Mouse (Mus musculus) ES-E14 (cell line): ENCODE data around the gene Ints6. TPM values are rescaled to one million over a fixed set of nuclear protein-coding genes. Genes with fewer than 3 reads are reported as not detected.

Experiments used
- DNase-seq: peaks from one replicate; pipeline ENCODE4 v3.0.0-alpha.2; 2013; ENCODE audit warnings: low read depth, low spot score
- H3K27ac ChIP-seq: 2 replicates; pipeline ENCODE4 v1.5.1; 2012; ENCODE audit warnings: low read depth, mild to moderate bottlenecking, low read length, moderate library complexity, mixed read lengths; ENCODE audit not compliant: poor library complexity, insufficient read depth, severe bottlenecking
- H3K36me3 ChIP-seq: 2 replicates; pipeline ENCODE4 v1.6.1; 2012; ENCODE audit warnings: mild to moderate bottlenecking, low read length, moderate library complexity, mixed read lengths; ENCODE audit not compliant: control insufficient read depth, poor library complexity, insufficient read depth, severe bottlenecking
- H3K4me1 ChIP-seq, 2 experiments: fragments of 150-350 bp in 1 of 2; sonication (generic) in 1 of 2; 2 replicates each; pipeline ENCODE4 v1.6.1; 2012; ENCODE audit warnings: low read length in 2 of 2, mild to moderate bottlenecking in 1 of 2, mixed read lengths in 1 of 2; ENCODE audit not compliant: control insufficient read depth in 2 of 2, insufficient read depth in 2 of 2, poor library complexity in 1 of 2
- H3K4me3 ChIP-seq, 2 experiments: fragments of 150-350 bp in 1 of 2; sonication (generic) in 1 of 2; 2 replicates each; pipeline ENCODE4 v1.5.1; 2012; ENCODE audit warnings: low read length in 2 of 2, low read depth in 1 of 2, mild to moderate bottlenecking in 1 of 2, mixed read lengths in 1 of 2; ENCODE audit not compliant: insufficient read depth in 1 of 2, poor library complexity in 1 of 2, severe bottlenecking in 1 of 2
- H3K9ac ChIP-seq: 2 replicates; pipeline ENCODE4 v1.6.1; 2012; ENCODE audit warnings: low read depth, mild to moderate bottlenecking, low read length, mixed read lengths; ENCODE audit not compliant: poor library complexity, insufficient read depth, severe bottlenecking
- H3K9me3 ChIP-seq: fragments of 150-350 bp; sonication (generic); 2 replicates; pipeline ENCODE4 v1.6.1; 2012; ENCODE audit warnings: low read depth, mild to moderate bottlenecking, low read length; ENCODE audit not compliant: control insufficient read depth, insufficient read depth
- CHD2 ChIP-seq: IDR thresholded peaks from 2 replicates; pipeline ENCODE4 v1.6.1; 2014; ENCODE audit warnings: mild to moderate bottlenecking, low read depth, low read length, inconsistent platforms
- HCFC1 ChIP-seq: IDR thresholded peaks from 2 replicates; pipeline ENCODE4 v1.6.1; 2012; ENCODE audit warnings: low read length, inconsistent platforms, borderline replicate concordance; ENCODE audit not compliant: insufficient read depth
- MAFK ChIP-seq: IDR thresholded peaks from 2 replicates; pipeline ENCODE4 v1.6.1; 2014; ENCODE audit warnings: mild to moderate bottlenecking, low read depth, low read length, inconsistent platforms; ENCODE audit not compliant: insufficient read depth
- ZC3H11A ChIP-seq: IDR thresholded peaks from 2 replicates; pipeline ENCODE4 v1.6.1; 2012; ENCODE audit warnings: low read depth, mild to moderate bottlenecking, inconsistent platforms, low read length, borderline replicate concordance
- ZNF384 ChIP-seq: IDR thresholded peaks from 2 replicates; pipeline ENCODE4 v1.6.1; 2012; ENCODE audit warnings: low read depth, low read length, inconsistent platforms
- in situ Hi-C, 2 experiments: fragments of 600-800 bp; cut with MboI; formaldehyde crosslinking; loops; one replicate each; pipeline ENCODE4 v1.15.1; 2025; ENCODE audit warnings: low sequenced_read_pairs in 2 of 2, inconsistent platforms in 1 of 2; ENCODE audit not compliant: unreplicated experiment in 2 of 2
- total RNA-seq: library from RNA; depleted of rRNA; stranded (reverse); fragments of 300-350 nt; gene quantifications from 2 replicates; pipeline ENCODE4 v1.2.3, GENCODE M21; 2012

The Ints6 gene
- total RNA-seq, 1 experiment, result 38.4 TPM

- no peak for DNase-seq
- no peak overlapping the region for H3K4me3 ChIP-seq
- H3K36me3 ChIP-seq, result no peaks in the 10 kb centered on the region
- in situ Hi-C loops, result no loop called here
- TF ChIP-seq CHD2 (no peak), MAFK (no peak), HCFC1 (no peak), ZNF384 (no peak), ZC3H11A (no peak)
- no peak overlapping the region for H3K9ac ChIP-seq
- no peaks in the 10 kb centered on the region for H3K9me3 ChIP-seq
- H3K27ac ChIP-seq, result no peak overlapping the region
- H3K4me1 ChIP-seq, result peaks cover 2 to 3% of the 10 kb centered on the region in 2 experiments; a peak in 3 of 4 replicates
Measured at GRCm38 (mm10) chr14:62800791-62801190, 39.8 kb upstream of the Ints6 start.

GRCm38 (mm10) chr14:62798608-62799101 lies 37.7 kb upstream of the Ints6 start:
- Histone ChIP-seq H3K4me3 (peak overlapping the region; percentile 18 to 34; a peak in 2 of 4 replicates), H3K9me3 (no peaks in the 10 kb centered on the region), H3K9ac (peak overlapping the region; percentile 43; the same call in 1 of the 2 replicates), H3K4me1 (peaks cover 2 to 3% of the 10 kb centered on the region in 2 experiments; a peak in 3 of 4 replicates), H3K36me3 (no peaks in the 10 kb centered on the region), H3K27ac (no peak overlapping the region)
- in situ Hi-C loops, result no loop called here
- DNase-seq, result no peak
- no peak for TF ChIP-seq HCFC1
- no peak for TF ChIP-seq CHD2
- no peak for TF ChIP-seq ZC3H11A
- TF ChIP-seq ZNF384, result no peak
- TF ChIP-seq MAFK, result no peak

- Histone ChIP-seq H3K9me3 (no peaks in the 10 kb centered on the region), H3K9ac (no peak overlapping the region), H3K4me1 (peaks cover 2 to 3% of the 10 kb centered on the region in 2 experiments; a peak in 3 of 4 replicates), H3K27ac (no peak overlapping the region), H3K36me3 (no peaks in the 10 kb centered on the region), H3K4me3 (no peak overlapping the region)
- in situ Hi-C loops, result no loop called here
- DNase-seq, result no peak
- no peak for TF ChIP-seq ZC3H11A
- no peak for TF ChIP-seq CHD2
- TF ChIP-seq HCFC1, result no peak
- no peak for TF ChIP-seq ZNF384
- TF ChIP-seq MAFK, result no peak
Measured at GRCm38 (mm10) chr14:62795719-62796118, 34.8 kb upstream of the Ints6 start.

GRCm38 (mm10) chr14:62789282-62789681 lies 28.3 kb upstream of the Ints6 start:
- in situ Hi-C loops, result no loop called here
- Histone ChIP-seq H3K27ac (no peak overlapping the region), H3K4me3 (no peak overlapping the region), H3K9me3 (no peaks in the 10 kb centered on the region), H3K4me1 (no peaks in the 10 kb centered on the region), H3K9ac (no peak overlapping the region), H3K36me3 (no peaks in the 10 kb centered on the region)
- TF ChIP-seq ZNF384, result no peak
- no peak for TF ChIP-seq MAFK
- TF ChIP-seq CHD2, result no peak
- no peak for TF ChIP-seq HCFC1
- no peak for TF ChIP-seq ZC3H11A
- no peak for DNase-seq

- Histone ChIP-seq H3K4me3 (no peak overlapping the region), H3K9ac (no peak overlapping the region), H3K36me3 (no peaks in the 10 kb centered on the region), H3K4me1 (no peaks in the 10 kb centered on the region), H3K27ac (no peak overlapping the region), H3K9me3 (no peaks in the 10 kb centered on the region)
- DNase-seq, result no peak
- TF ChIP-seq ZNF384 (no peak), HCFC1 (no peak), CHD2 (no peak)
- in situ Hi-C loops, result no loop called here
Measured at GRCm38 (mm10) chr14:62782981-62783380, 22.0 kb upstream of the Ints6 start.
